Mouse (Mus musculus) naive thymus-derived CD4-positive, alpha-beta T cell, adult 5 months (primary cell): ENCODE data around the gene Iffo1. TPM values are rescaled to one million over a fixed set of nuclear protein-coding genes. Genes with fewer than 3 reads are reported as not detected.

Experiments
- polyA plus RNA-seq: library from polyadenylated mRNA; unstranded; fragments of 100-300 nt; shearing (Covaris generic); gene quantifications from one replicate; pipeline ENCODE4 v1.2.1, GENCODE M21; 2017

The Iffo1 gene
- polyA plus RNA-seq: 20.2 TPM

DNA sequence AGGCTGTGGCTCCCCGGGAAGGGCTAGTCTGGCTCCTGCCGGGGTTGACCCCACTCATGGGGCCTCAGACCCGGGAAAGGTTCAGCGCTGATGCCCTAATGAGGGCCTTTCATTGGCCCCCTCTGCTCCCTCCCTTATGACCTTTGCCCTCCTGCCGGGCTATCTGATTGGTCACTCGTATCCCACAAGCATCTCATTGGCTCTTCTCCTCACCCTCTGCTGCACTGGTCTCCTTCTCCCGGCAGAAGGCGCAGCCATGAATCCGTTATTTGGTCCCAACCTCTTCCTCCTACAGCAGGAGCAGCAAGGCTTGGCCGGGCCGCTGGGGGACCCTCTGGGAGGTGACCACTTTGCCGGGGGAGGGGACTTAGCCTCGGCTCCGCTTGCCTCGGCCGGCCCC is at the start of gene Iffo1:
TSS of gene Iffo1 (plus strand) at position 241 of the 400 bp plus-strand sequence.

DNA sequence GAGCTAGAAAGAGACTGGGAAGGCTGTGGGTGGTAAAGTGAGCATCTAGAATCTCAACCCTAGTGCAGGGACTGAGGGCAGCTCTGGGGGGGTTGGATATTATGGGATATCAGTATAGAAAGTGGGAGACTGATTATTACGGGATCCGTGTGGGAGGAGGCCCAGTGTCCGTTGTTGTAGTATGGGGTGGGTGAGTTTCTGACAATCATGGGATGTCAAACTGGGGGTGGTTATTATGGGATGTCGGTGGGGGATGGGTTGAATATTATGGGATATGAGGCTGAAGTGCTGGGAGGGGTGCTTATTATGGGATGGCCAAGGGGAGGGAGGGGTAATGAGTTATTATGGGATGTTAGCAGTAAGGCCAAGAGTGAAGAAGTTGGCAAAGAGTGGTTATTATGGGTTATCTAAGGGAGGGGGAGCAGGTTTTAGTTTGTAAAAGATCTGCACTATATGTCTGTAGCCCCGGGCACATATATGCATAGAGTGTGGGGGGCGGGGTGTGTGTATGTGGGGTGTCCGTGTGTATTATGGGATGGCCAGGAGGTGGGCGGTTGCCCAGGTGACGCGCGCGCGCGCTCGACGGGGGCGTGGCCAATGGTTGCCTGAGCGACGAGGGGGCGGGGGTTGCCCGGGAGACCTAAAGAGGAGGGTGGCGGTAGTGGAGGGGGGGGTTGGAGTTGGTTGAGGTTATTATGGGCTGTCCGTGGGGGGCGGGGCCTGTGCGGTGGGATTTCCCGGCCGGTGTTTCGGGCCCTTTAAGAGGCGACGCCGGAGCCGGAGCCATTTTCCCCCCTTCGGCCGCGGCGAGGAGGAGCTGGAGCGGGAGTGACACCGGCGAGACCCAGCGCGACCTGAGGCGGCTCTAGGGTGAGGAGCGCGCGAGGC is 49.4 kb upstream of the Iffo1 start, which contains the start of gene Chd4:
TSS of gene Chd4 (plus strand) at position 591 of the 888 bp plus-strand sequence.

GRCm38 (mm10) chr6:125131302-125132156 is 13.5 kb upstream of the Iffo1 start, which contains the start of gene Nop2:
Nop2 (plus strand) TSS chr6:125131909.

DNA sequence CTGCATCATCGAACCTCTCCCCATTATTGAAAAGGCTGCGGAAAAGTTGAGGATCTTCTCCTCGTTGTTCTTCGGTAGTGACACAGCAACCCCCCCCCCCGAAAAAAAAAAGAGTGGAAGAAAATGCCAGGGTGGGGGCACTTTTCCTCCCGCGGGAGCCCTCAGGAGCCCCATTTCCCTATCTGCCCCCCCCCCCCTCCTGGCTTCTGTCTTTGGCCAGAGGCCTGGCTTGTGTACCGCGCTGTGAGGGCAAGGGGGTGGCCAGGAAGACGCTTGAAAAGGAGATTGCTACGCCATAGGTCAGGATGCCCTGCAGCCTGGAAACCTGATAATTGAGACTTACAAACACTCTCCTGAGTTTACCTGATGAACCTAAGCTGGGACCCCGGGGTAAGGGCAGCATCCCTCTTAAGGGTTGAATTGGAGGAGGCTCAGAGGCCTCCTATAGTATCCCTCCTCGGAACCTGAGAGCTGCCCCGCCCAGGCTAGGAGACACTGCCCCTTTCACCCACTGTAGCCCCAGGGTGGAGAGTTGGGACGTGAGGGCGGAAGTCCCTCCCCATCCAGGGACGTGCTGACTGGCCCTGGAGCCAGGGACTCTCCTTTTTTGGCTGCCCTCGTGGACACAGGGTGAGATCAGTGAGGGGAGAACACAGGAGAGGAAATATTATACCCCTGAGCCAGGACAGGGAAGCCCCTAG is 21.2 kb downstream of the Iffo1 start, which contains the start of gene Gapdh:
TSS of gene Gapdh (minus strand) at position 417 of the 701 bp plus-strand sequence.

DNA sequence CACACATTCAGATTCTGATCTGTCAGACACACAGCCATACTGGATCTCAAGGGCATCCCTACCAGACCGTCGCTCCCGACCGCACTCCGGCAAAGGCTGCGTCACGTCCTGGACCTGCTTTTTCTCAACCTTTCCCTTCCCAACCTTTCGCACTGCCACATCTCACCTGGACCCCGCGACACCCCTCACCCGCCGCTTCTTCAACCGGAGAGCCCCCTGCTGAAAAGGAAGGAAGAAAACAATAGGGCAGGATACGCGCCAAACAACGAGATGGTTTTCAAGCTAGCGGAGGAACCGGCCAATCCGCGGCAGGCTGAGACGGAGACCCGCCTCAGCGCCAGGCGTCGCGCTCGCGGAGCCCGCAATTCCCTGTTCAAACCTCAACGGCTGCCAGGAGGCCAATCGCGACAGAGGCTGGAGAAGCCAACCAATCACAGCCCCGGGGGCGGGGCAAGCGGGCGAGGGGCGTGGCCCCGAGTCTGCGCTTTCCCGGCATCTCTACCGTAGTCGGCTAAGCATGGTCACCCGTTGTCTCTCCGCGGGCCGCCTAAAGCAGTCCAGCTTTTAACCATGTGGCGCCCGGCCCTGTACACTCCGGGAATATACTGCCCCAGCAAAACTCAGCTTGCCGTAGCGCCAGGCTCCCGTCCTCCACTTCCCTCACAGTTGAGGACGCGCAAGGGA is 46.4 kb downstream of the Iffo1 start, which contains the start of the genes Ncapd2 and Mrpl51:
TSS of gene Ncapd2 (minus strand) at position 370 of the 684 bp plus-strand sequence.
TSS of gene Mrpl51 (plus strand) at position 470 of the 684 bp plus-strand sequence.

Other genes with a start within 250 kb of the Iffo1 start
- gene Lag3, start 233.5 kb upstream of the Iffo1 start, polyA plus RNA-seq: not detected
- gene Ptms, start 225.1 kb upstream of the Iffo1 start, polyA plus RNA-seq: 7.9 TPM
- 126 TPM for gene Mlf2, start 213.9 kb upstream of the Iffo1 start, polyA plus RNA-seq
- gene Cops7a, start 179.7 kb upstream of the Iffo1 start, polyA plus RNA-seq: 42.9 TPM
- not detected for gene Pianp, start 148.5 kb upstream of the Iffo1 start, polyA plus RNA-seq
- 64.7 TPM for gene Zfp384, start 136.1 kb upstream of the Iffo1 start, polyA plus RNA-seq
- gene Ing4, start 105.5 kb upstream of the Iffo1 start, polyA plus RNA-seq: 74.8 TPM
- gene Acrbp, start 95.6 kb upstream of the Iffo1 start, polyA plus RNA-seq: 11.1 TPM
- 3.6 TPM for gene Lpar5, start 77.3 kb upstream of the Iffo1 start, polyA plus RNA-seq
- 57.3 TPM for gene Chd4, start 49.3 kb upstream of the Iffo1 start, polyA plus RNA-seq
- 39.7 TPM for gene Nop2, start 13.3 kb upstream of the Iffo1 start, polyA plus RNA-seq
- 201 TPM for gene Gapdh, start 21.2 kb downstream of the Iffo1 start, polyA plus RNA-seq
- gene Ncapd2, start 46.5 kb downstream of the Iffo1 start, polyA plus RNA-seq: 17.0 TPM
- gene Mrpl51, start 46.6 kb downstream of the Iffo1 start, polyA plus RNA-seq: 37.5 TPM
- 46.2 TPM for gene Vamp1, start 70.3 kb downstream of the Iffo1 start, polyA plus RNA-seq
- 60.2 TPM for gene Tapbpl, start 86.6 kb downstream of the Iffo1 start, polyA plus RNA-seq
- 455 TPM for gene Cd27, start 91.8 kb downstream of the Iffo1 start, polyA plus RNA-seq
- gene Tuba3a, start 140.8 kb downstream of the Iffo1 start, polyA plus RNA-seq: 2.0 TPM
- gene Ltbr, start 168.6 kb downstream of the Iffo1 start, polyA plus RNA-seq: not detected
- 0.19 TPM for gene Scnn1a, start 175.4 kb downstream of the Iffo1 start, polyA plus RNA-seq
- gene Tnfrsf1a, start 204.1 kb downstream of the Iffo1 start, polyA plus RNA-seq: 100.0 TPM
- gene Plekhg6, start 235.6 kb downstream of the Iffo1 start, polyA plus RNA-seq: 0.17 TPM